Mouse (Mus musculus) liver, embryonic 13.5 days (tissue): ENCODE results near the gene Tyw3. TPM values are rescaled to one million over a fixed set of nuclear protein-coding genes. Genes with fewer than 3 reads are reported as not detected.

Source experiments
- ATAC-seq: fragments of 200-750 bp; cut with Nextera tagmentation; 2 replicates; pipeline ENCODE4 v1.8.0; 2017; ENCODE audit warnings: low read depth, mild to moderate bottlenecking, moderate number of reproducible peaks, moderate library complexity
- DNase-seq: peaks from one replicate; pipeline ENCODE4 v3.0.0; 2022
- H3K27ac ChIP-seq: fragments of 300-500 bp; sonication (generic); 2 replicates; pipeline ENCODE4 v1.5.1; 2015; ENCODE audit warnings: moderate library complexity, mild to moderate bottlenecking, inconsistent platforms
- H3K27me3 ChIP-seq: fragments of 300-500 bp; sonication (generic); 2 replicates; pipeline ENCODE4 v1.6.1; 2015; ENCODE audit warnings: mild to moderate bottlenecking, inconsistent platforms
- H3K36me3 ChIP-seq: fragments of 300-500 bp; sonication (generic); 2 replicates; pipeline ENCODE4 v1.6.1; 2015; ENCODE audit warnings: mild to moderate bottlenecking, inconsistent platforms
- H3K4me1 ChIP-seq: fragments of 300-500 bp; sonication (generic); replicated peaks from 2 replicates; pipeline ENCODE4 v1.6.1; 2015; ENCODE audit warnings: inconsistent platforms
- H3K4me2 ChIP-seq: fragments of 300-500 bp; sonication (generic); 2 replicates; pipeline ENCODE4 v1.6.1; 2015; ENCODE audit warnings: inconsistent platforms, mild to moderate bottlenecking, moderate library complexity
- H3K4me3 ChIP-seq: fragments of 300-500 bp; sonication (generic); replicated peaks from 2 replicates; pipeline ENCODE4 v1.5.1; 2015; ENCODE audit warnings: mild to moderate bottlenecking, inconsistent platforms
- H3K9ac ChIP-seq: fragments of 300-500 bp; sonication (generic); 2 replicates; pipeline ENCODE4 v1.6.1; 2015; ENCODE audit warnings: mild to moderate bottlenecking, inconsistent platforms
- H3K9me3 ChIP-seq: fragments of 300-500 bp; sonication (generic); replicated peaks from 2 replicates; pipeline ENCODE4 v1.6.1; 2016; ENCODE audit warnings: inconsistent platforms
- WGBS: fragments of 180-500 bp; shearing (Covaris S2); methylation state at CpG from one replicate; pipeline ENCODE4 v1.1.7; 2015; ENCODE audit not compliant: insufficient replicate concordance; 5-methylcytosine and 5-hydroxymethylcytosine counted together
- polyA plus RNA-seq: library from polyadenylated mRNA; unstranded; fragments of >200 nt; fragmentation: Nextera tagmentation; extraction: Ambion mirVana; gene quantifications from 2 replicates; pipeline ENCODE4 v1.2.1, GENCODE M21; 2015

Tyw3 gene
- polyA plus RNA-seq, 1 experiment from 2014 or later = 3.8 TPM

DNA sequence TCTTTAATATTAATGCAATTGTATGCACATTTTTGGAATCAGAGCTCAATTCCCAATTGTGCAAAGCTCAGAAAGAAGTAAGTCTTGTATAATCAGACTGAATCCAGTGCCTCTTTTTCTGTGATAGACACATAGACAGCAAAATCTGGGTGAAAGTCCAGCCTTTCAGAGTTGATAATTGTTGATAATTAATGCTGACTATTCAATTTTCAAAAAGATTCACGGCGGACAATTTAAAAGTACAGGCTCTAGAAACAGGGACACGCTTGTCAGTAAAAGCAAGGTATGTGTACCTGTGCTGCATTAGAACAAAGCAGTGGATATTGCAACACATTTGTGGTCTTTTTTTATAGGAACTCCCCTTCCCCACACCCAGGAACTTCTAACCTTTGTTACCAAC, 34.7 kb downstream of the Tyw3 start:
- no peaks in the 10 kb centered on the region for H3K36me3 ChIP-seq
- no peak overlapping the region for H3K4me2 ChIP-seq
- H3K4me3 ChIP-seq = no peak overlapping the region
- no peak overlapping the region for H3K27ac ChIP-seq
- 0 out of 2 replicates have a peak, but pooled peaks cover 5% of the 10 kb centered on the region for H3K27me3 ChIP-seq
- DNase-seq (no peak), ATAC-seq (no peak)
- H3K9ac ChIP-seq = no peak overlapping the region
- H3K9me3 ChIP-seq = no peaks in the 10 kb centered on the region
- H3K4me1 ChIP-seq = no peaks in the 10 kb centered on the region
- WGBS = 83% methylated on average over 3 of the region's 3 CpGs

- H3K27me3 ChIP-seq = peaks cover 10% of the 10 kb centered on the region; the same call in 1 of the 2 replicates
- no peaks in the 10 kb centered on the region for H3K36me3 ChIP-seq
- no peak overlapping the region for H3K27ac ChIP-seq
- H3K9ac ChIP-seq = no peak overlapping the region
- H3K4me1 ChIP-seq = no peaks in the 10 kb centered on the region
- H3K4me3 ChIP-seq = no peak overlapping the region
- no peaks in the 10 kb centered on the region for H3K9me3 ChIP-seq
- ATAC-seq (no peak), DNase-seq (no peak)
- no peak overlapping the region for H3K4me2 ChIP-seq
- WGBS = 50% methylated on average over 5 of the region's 5 CpGs
Observed at GRCm38 (mm10) chr3:154551035-154551411, 45.9 kb downstream of the Tyw3 start.

- no peak for ATAC-seq
- Histone ChIP-seq H3K4me2 (no peak overlapping the region), H3K27me3 (peaks cover 10% of the 10 kb centered on the region; the same call in 1 of the 2 replicates), H3K36me3 (no peaks in the 10 kb centered on the region), H3K4me3 (no peak overlapping the region), H3K27ac (no peak overlapping the region), H3K4me1 (no peaks in the 10 kb centered on the region), H3K9me3 (no peaks in the 10 kb centered on the region), H3K9ac (no peak overlapping the region)
- WGBS = 64% methylated on average over 17 of the region's 17 CpGs
- no peak for DNase-seq
Observed at GRCm38 (mm10) chr3:154550326-154551034, 46.4 kb downstream of the Tyw3 start.

DNA sequence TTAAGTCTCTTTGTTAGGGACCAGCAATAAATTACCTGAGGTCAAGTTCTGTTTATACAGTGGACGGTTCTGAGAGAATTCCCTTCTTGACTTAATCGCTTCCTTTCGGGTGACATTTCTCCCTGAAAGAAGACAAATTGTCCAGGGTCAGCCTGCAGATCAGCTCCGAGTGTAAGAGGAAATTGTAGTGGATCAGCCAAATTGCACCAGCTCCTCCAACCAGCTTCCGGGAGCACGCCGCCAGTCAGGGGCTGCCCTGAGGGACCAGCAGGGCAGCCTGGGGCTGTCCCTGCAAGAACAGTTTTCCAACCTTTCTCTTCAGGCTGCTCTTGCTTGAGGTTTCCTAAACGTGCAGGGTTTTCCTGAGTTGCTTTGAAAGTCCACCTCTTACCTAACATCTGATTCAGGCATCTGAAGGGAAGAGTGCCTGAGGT, 48.0 kb downstream of the Tyw3 start:
- no peaks in the 10 kb centered on the region for H3K9me3 ChIP-seq
- H3K4me3 ChIP-seq = no peak overlapping the region
- DNase-seq = no peak
- no peaks in the 10 kb centered on the region for H3K36me3 ChIP-seq
- no peak overlapping the region for H3K4me2 ChIP-seq
- ATAC-seq = no peak
- no peaks in the 10 kb centered on the region for H3K4me1 ChIP-seq
- no peak overlapping the region for H3K27ac ChIP-seq
- no peak overlapping the region for H3K9ac ChIP-seq
- H3K27me3 ChIP-seq = peaks cover 10% of the 10 kb centered on the region; the same call in 1 of the 2 replicates
- 11% methylated on average over 8 of the region's 8 CpGs for WGBS

GRCm38 (mm10) chr3:154547549-154548426, 49.1 kb downstream of the Tyw3 start:
- Histone ChIP-seq H3K36me3 (no peaks in the 10 kb centered on the region), H3K4me2 (no peak overlapping the region), H3K9ac (no peak overlapping the region), H3K9me3 (no peaks in the 10 kb centered on the region), H3K27ac (no peak overlapping the region), H3K4me3 (no peak overlapping the region), H3K4me1 (no peaks in the 10 kb centered on the region), H3K27me3 (peaks cover 10% of the 10 kb centered on the region; the same call in 1 of the 2 replicates)
- DNase-seq (no peak), ATAC-seq (no peak)
- 8% methylated on average over 20 of the region's 20 CpGs for WGBS

- Histone ChIP-seq H3K9ac (no peak overlapping the region), H3K4me3 (no peak overlapping the region), H3K9me3 (no peaks in the 10 kb centered on the region), H3K27ac (no peak overlapping the region), H3K4me1 (no peaks in the 10 kb centered on the region), H3K36me3 (no peaks in the 10 kb centered on the region), H3K27me3 (peaks cover 10% of the 10 kb centered on the region; the same call in 1 of the 2 replicates), H3K4me2 (no peak overlapping the region)
- no peak for ATAC-seq
- DNase-seq = no peak
- 47% methylated on average over 4 of the region's 4 CpGs for WGBS
Observed at GRCm38 (mm10) chr3:154546234-154546633, 50.7 kb downstream of the Tyw3 start.

- ATAC-seq = no peak
- H3K4me2 ChIP-seq = no peak overlapping the region
- no peaks in the 10 kb centered on the region for H3K9me3 ChIP-seq
- no peak for DNase-seq
- no peak overlapping the region for H3K4me3 ChIP-seq
- H3K36me3 ChIP-seq = no peaks in the 10 kb centered on the region
- H3K4me1 ChIP-seq = no peaks in the 10 kb centered on the region
- H3K27ac ChIP-seq = no peak overlapping the region
- no peak overlapping the region for H3K9ac ChIP-seq
- 36% methylated on average over 10 of the region's 10 CpGs for WGBS
- no peaks in the 10 kb centered on the region for H3K27me3 ChIP-seq
Observed at GRCm38 (mm10) chr3:154540086-154540911, 56.6 kb downstream of the Tyw3 start.

DNA sequence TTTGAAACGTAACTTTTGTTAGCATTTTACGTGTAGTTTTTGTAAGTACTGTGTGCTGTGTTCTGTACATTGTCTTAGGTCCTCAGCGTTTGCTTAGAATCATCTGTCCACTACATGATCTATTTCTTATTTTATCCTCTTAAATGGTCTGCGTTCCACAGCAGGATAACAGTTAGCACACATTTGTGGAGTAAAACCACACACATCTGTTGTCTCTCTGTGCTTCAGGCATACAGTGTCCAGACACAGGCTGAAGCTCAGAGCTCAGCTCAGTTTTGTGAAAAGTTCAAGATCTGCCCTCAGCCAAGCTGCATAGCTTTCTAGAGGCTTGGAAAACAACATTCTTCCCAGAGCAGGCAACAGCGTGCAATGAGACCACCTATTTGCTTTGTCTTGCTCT, 60.8 kb downstream of the Tyw3 start:
- H3K27me3 ChIP-seq = no peaks in the 10 kb centered on the region
- no peak overlapping the region for H3K4me3 ChIP-seq
- H3K9me3 ChIP-seq = no peaks in the 10 kb centered on the region
- H3K4me2 ChIP-seq = no peak overlapping the region
- H3K4me1 ChIP-seq = no peaks in the 10 kb centered on the region
- DNase-seq (no peak), ATAC-seq (no peak)
- H3K36me3 ChIP-seq = no peaks in the 10 kb centered on the region
- H3K9ac ChIP-seq = no peak overlapping the region
- no peak overlapping the region for H3K27ac ChIP-seq
- WGBS = 60% methylated on average over 5 of the region's 5 CpGs

GRCm38 (mm10) chr3:154533246-154533645, 63.7 kb downstream of the Tyw3 start:
- no peak for DNase-seq
- H3K9me3 ChIP-seq = no peaks in the 10 kb centered on the region
- no peaks in the 10 kb centered on the region for H3K27me3 ChIP-seq
- H3K4me2 ChIP-seq = no peak overlapping the region
- H3K4me1 ChIP-seq = no peaks in the 10 kb centered on the region
- H3K27ac ChIP-seq = no peak overlapping the region
- ATAC-seq = no peak
- no peak overlapping the region for H3K9ac ChIP-seq
- 61% methylated on average over 5 of the region's 5 CpGs for WGBS
- H3K4me3 ChIP-seq = no peak overlapping the region
- no peaks in the 10 kb centered on the region for H3K36me3 ChIP-seq

- no peaks in the 10 kb centered on the region for H3K27me3 ChIP-seq
- no peaks in the 10 kb centered on the region for H3K9me3 ChIP-seq
- H3K4me2 ChIP-seq = no peak overlapping the region
- H3K27ac ChIP-seq = no peak overlapping the region
- H3K4me3 ChIP-seq = no peak overlapping the region
- no peak overlapping the region for H3K9ac ChIP-seq
- H3K4me1 ChIP-seq = no peaks in the 10 kb centered on the region
- ATAC-seq (no peak), DNase-seq (no peak)
- WGBS = 59% methylated on average over 5 of the region's 5 CpGs
- H3K36me3 ChIP-seq = no peaks in the 10 kb centered on the region
Observed at GRCm38 (mm10) chr3:154528973-154529372, 67.9 kb downstream of the Tyw3 start.

DNA sequence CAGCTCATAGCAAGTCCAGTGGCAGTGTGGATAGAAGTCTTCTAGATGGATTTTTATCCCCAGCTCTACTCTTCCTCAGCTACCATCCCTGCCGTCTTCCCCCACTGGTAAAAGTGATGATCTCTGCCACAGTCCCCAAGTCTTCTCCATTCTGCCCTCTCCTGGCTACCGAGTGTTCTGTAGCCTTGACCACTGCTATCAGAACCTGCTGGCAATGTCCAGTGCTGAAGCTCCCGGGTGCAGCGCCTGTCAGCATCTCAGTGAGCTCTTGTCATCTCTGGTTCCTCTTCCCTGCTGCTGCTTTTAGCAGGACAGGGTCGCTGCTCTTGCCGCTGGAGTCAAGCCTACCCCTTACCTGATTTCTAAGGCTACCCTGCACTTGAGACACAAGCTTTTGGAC, 70.3 kb downstream of the Tyw3 start:
- WGBS = 27% methylated on average over 6 of the region's 6 CpGs
- no peak overlapping the region for H3K4me2 ChIP-seq
- no peak overlapping the region for H3K4me3 ChIP-seq
- no peak overlapping the region for H3K27ac ChIP-seq
- H3K4me1 ChIP-seq = no peaks in the 10 kb centered on the region
- no peak overlapping the region for H3K9ac ChIP-seq
- H3K27me3 ChIP-seq = no peaks in the 10 kb centered on the region
- H3K36me3 ChIP-seq = no peaks in the 10 kb centered on the region
- no peaks in the 10 kb centered on the region for H3K9me3 ChIP-seq
- ATAC-seq = no peak
- no peak for DNase-seq
